Mouse (Mus musculus): ENCODE data around the gene Rcor3.
A peak's percentile ranks its signal among the peaks of the same experiment; 100 is the strongest.

The Rcor3 gene

DNA sequence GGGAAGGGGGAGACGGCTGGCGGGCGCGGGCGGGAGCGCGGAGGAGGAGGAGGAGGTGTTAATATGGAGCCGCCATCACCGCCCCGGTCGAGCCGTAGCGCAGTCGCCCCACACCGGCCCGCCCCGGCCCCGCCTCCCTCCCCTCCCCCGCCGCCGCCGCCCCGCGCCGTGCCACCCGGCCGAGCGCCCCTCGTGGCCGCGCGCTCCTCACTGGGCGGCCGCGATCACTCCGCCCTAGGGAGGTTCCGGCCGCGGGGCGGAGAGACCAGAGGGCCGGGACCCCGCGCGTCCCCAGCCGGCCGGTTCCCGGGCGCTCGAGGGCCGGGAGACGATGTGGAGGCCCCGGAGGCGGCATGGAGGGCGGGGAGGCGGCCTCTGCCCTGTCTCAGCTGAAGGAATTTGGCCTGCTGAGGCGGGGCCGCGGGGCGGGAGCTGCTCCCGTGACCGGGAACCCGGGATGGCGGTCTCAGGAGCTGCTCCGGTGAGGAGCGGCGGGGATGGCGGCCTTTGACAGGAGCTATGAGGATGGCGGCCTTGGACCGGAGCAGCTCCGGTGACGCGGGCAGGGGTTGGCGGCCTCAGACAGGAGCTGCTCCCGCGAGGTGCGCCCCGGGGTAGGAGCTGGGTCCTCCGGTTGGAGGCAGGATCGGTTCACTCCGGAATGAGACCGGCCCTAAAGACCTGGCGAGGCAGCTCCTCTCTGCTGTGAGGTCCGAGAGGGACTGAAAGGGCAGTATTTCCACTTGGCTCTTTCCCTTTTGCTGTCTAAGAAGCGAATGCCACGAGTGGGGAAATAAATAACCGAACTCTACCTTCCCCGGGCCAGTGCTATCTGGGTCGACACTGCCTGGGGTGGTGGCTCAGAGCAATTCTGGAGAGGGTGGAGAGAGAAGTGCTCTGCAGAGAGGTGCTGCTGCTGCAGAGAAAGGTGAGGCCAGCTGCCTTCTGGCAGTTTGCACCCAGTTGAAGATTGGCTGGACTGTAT lies at the start of gene Rcor3:
Rcor3 (minus strand) TSS at position 137 of the 985 bp plus-strand sequence.
- no peak for DNase-seq (ENCODE audit: extremely low read depth, low read depth, low spot score)

DNA sequence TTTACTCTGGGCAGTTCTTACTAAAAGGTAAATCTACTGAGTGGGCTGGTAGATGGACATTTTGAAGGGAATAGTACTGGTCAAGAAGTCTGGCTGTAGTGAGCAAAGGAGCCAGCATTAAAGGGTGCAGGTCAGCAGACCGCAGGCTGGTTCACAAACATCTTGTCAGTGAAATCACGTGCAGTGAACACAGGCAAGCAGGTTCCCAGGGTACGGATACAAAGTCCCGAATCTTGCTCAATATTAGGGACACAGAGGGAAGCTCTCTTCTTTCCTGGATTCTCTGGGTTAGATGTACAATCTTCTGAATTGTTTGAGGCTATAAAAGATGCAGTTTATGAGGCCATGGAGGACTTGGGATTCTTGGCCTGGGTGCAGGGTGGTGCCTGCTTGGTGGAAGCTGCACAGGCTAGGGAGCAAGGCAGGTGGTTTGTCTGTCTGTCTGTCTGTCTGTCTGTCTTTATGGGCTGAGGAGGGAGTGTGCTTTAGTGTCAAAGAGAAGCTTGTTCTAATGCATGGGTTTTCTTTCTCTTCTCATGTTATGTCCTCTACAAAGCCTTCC lies 43.9 kb upstream of the Rcor3 start:
- DNase-seq (ENCODE audit: extremely low read depth, low read depth, low spot score): no peak

DNA sequence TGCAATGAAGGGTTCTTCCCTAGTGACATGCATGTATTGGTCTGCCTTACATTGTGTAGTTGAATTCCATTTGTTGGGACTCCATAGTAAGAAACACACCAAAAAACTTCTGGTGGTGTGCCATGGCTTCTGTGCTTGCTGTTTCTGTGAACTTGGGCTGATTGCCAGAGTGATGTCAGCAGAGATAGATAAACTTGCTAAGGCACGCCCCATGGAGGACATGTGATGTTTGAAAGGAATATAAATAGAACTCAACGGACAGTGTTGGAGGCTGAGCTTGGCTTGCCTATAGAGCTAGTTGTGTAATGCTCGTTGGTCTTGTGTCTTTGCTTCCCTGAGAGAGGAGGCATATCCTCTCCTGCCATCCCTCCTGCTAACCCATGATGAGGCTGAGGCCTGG lies 42.0 kb upstream of the Rcor3 start:
- no peak for DNase-seq (ENCODE audit: extremely low read depth, low read depth, low spot score)

DNA sequence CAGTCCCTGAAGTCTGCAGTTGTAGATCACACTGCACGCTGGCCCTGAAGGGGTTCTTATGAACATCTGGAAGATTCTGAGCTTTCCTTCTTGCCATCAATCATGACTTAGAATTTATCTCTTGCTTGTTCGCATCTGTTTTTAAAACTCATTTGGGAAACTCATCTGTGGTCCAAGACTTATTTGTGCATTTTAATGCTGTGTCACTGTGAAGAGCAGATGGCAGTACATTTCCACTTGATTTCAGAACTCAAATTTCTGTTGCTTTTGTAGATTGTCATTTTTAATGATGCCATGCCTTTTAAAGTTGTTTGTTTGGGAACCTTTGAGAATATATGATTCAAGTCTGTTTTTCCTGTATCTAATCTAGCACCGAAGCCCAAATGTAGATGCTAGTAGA lies 33.6 kb upstream of the Rcor3 start:
- DNase-seq (ENCODE audit: extremely low read depth, low read depth, low spot score): no peak

DNA sequence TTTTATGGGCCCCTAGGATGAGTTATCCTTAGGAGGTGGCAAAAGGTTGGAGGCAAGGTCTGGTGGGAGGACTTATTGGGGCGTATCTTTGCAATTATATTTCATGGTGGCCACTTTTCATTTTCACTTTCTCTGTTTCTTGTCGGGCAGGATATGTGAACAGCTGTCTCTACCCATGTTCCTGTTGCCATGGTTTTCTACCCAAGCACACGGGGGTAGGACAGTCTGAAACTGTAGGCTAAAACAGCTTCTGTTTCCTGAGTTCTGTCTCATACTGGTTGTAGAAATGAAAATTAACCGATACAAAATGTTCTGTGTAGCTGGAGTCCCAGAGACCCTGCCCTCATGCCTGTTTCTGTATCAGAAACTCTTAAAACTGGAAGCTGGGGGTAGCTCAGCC lies 13.3 kb upstream of the Rcor3 start:
- no peak for DNase-seq (ENCODE audit: extremely low read depth, low read depth, low spot score)

DNA sequence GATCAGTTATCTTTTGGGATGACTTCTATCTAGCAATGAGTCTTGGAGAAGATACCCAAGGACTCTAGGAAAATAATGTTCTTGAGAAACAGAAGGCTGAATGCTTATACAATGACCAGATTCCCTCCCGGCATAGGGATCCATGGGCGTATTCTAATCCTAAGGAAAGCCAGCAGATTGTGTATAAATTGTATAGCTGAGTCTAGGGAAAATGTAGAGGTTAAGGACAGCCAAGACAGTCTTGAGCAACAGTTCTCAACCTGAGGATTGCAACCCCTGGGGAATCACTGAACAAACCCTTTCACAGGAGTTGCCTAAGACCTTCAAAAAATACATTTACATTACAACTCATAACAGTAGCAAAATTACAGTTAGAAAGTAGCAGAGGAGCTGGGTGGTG lies 2.5 kb upstream of the Rcor3 start:
- DNase-seq (ENCODE audit: extremely low read depth, low read depth, low spot score): peak; percentile 68

DNA sequence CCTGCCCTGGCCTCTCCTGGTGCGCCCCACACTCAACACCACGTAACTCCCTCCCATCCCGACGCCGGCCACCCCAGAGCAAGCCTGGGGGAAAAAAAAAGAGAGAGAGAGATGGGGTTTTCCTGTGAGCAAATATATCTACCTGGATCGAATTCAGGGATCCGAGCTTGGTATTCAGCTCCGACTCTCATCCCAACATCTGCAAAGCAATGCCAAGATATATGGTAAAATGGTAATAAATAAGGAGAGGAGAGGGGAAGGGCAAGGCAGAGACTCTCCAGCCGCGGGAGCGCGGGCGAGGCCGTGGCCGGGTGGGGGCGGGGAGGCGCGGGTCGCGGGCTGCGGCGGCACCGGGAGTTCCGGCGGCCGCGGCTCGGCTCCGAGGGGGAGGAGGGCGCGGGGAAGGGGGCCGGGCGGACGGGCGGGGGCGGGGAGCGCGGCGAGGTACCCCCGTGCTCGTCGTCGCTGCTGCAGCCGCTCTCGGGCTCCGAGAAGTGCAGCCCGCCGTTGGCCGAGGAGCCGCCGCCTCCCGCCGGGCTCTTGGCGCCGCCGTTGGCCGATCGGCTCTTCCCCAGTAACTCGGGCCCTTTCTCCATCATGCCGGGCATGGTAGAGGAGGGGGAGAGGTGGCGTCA lies 454 bp downstream of the Rcor3 start:
- DNase-seq (ENCODE audit: extremely low read depth, low read depth, low spot score): no peak

DNA sequence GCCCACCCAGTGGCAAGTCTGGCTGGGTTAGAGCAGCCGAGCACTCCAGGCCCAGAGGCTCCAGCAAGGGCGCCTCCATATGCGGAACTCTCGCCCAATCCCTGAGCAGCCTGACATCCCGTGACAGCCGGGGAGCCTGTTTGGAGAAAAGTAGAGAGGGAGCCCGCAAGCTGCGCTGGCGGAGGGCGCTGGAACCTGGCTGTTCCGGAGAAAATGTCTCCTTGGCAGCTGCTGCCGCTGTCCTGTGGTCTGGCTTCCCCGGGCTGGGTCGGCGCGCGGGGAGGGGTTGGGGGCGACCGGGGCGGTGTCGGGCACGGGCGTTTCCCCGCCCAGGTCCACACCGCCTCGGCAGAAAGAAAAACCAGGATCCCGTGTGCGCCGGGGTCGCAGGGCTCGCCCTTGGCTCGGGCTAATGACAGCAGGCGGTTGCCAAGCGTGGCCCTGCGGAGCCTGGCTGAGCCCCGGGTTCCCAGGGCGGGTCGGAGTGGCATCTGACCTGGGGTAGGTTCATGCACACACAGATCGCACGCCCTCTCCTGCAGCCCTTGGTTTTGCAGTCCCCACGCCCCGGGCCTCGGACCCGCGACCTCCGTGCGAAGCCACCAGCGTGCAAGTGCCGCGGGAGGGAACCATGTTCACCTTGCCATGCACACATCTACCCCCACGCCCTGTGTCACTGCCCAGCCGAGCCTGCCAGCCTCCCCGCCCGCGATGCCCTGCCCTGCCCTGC lies 1.1 kb downstream of the Rcor3 start:
- DNase-seq (ENCODE audit: extremely low read depth, low read depth, low spot score): no peak

DNA sequence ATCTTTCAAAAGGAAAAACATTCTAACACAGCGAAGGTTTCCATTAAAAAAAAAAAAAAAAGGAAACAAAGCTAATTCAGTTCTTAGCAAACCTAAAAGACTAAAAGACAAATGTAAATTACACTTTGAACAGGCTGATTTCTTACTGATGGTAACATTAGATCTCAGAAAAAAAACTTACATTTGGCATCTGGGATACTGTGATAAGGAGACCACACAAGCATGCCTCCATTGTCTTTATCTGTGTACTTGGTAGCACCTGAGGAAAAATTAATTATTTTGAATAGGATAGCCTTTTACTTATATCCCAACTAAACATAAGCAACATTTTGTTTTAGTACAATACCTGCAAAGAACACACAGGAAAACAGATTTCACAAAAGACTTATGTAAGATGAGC lies 7.7 kb downstream of the Rcor3 start:
- DNase-seq (ENCODE audit: extremely low read depth, low read depth, low spot score): no peak

DNA sequence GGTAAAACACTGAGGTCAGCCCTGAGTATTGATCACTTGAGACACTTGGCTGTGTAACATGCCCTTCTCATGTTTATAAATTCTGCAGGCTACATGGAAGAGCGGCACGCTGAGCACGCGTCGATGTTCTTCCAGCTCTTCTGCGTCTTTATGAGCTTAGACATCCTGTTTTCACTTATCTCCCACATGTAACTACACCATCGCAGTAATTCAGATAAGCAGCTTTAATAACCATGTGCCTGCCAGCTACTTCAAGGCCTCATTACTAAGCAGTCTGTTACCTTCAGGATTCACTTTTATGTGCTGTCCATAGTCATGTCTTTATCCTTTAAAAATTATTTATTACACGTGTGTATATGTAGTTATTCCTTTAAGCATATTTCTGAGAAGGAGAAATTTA lies 9.5 kb downstream of the Rcor3 start:
- DNase-seq (ENCODE audit: extremely low read depth, low read depth, low spot score): no peak

DNA sequence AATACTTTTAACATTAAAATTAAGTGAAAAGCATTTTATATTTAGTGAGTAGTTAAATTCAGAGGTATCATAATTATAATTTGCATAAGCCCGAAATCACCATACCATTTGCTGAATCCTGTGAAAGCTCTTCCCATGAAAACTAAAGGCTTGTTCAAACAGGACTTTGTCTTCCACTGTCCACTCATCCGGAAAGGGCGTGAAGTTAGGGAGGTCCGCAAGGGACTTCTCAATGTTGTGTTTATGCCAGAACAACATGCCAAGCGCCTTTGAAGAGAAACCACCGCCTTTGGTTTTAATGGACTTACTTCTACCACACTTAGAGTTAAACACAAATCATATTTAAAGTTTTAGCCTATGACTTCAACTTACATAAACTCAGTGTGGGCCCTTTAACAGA lies 12.1 kb downstream of the Rcor3 start:
- no peak for DNase-seq (ENCODE audit: extremely low read depth, low read depth, low spot score)

DNA sequence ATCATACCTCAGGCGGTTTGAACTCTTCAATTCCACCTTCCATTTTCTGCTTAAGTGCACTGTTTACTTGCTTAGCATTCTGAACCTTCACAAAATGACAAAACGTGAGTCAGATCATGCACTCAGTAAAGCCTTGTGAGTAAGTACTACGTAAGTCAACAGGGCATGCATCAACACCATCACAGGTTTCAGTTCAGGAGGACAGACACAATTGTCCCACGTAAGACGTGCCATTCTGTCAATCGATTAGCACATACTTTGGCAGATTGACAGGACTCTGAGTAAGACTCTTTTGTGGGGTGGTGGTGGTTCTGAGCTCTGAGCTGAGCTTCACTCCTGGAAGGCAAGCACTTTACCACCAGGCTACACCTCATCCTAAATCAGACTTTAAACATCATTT lies 21.6 kb downstream of the Rcor3 start:
- no peak for DNase-seq (ENCODE audit: extremely low read depth, low read depth, low spot score)

DNA sequence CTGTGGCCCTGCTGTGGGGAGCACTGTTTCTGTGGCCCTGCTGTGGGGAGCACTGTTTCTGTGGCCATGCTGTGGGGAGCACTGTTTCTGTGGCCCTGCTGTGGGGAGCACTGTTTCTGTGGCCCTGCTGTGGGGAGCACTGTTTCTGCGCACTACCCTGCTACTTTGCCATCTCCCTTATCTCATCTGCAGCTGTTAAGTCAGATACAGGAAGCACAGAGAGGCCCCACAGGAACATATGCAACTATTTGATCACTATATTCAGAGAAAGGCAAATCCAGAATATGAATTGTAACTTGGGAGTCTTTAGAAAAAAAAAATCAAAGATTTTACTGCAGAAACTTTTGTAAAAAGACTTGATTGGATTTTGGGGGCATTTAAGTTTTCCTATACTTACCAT lies 22.5 kb downstream of the Rcor3 start:
- no peak for DNase-seq (ENCODE audit: extremely low read depth, low read depth, low spot score)

DNA sequence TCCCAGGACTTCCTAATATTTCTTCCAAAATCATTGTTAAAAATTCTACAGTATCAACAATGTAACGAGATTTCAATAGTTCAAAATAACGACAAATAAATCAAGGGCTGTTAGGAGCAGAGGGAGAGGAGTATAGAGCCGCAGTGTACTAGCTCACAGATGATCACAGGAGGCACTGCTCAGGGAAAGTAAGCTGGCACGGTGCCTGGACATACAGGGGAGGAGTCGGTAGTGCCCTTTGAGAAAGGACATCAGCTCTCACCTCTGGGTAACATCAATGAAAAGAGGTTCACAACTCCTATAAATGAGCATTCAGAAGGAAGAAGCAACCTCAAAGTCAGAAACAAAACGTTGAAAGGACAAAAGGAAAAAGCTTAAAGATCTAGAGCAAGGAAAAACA lies 28.7 kb downstream of the Rcor3 start:
- DNase-seq (ENCODE audit: extremely low read depth, low read depth, low spot score): no peak

DNA sequence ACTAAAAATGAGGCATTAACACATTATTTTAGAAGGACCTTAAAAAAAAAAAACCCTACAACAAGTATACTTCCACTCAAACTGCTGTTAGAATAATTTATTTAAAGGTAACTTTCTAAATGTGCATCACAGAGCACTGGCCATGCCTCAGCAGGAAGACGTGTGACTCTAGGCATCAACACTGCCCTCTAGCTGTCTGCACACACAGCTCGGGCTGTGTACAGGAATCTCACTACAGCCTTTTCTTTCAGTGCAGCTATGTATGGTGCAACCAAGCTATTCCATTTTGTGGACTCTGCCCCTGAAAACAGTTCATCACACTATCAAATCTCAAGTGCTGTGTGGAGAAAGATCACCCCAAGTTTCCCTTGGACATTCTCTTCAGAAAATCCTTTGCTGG lies 30.5 kb downstream of the Rcor3 start:
- DNase-seq (ENCODE audit: extremely low read depth, low read depth, low spot score): no peak

DNA sequence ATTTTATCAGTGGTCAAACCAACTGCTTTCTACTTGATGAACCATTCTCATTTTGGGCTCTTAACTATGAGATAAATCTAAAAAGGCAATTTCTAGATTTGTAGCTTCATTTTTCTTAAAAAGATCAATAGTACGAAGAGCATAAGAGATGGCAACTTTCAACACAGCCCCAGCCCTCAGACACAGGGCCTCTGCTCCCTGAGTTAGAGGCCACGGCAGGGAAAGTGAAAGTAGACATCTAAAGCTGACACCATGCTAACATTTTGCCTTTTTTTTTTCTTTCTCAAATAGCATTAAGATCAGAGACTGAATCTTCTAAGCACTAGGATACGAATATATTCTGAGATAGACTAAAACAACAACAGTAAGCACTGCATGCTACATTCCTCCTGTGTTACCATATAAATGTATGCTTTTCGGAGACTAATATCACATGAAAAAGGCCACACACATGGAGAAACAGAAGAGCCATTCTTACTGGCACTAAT lies 31.9 kb downstream of the Rcor3 start:
- no peak for DNase-seq (ENCODE audit: extremely low read depth, low read depth, low spot score)

DNA sequence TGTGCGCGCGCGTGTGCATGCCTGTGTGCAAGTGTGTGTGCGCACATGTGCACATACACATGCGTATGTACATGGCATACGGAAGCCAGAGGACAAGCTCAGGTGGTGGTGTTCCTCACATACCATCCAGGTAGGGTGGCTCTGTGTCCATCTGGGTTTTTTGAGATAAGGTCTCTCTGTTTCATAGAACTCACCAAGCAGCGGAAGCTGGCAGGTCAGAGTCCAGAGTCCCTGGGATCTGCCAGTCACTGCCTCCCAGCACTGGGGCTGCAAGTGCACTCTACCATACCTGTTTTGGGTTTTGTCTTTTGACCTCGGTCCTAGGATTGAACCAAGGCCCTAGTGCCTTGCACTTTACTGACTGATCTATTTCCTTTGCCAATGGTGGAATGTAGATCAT lies 33.8 kb downstream of the Rcor3 start:
- DNase-seq (ENCODE audit: extremely low read depth, low read depth, low spot score): no peak

DNA sequence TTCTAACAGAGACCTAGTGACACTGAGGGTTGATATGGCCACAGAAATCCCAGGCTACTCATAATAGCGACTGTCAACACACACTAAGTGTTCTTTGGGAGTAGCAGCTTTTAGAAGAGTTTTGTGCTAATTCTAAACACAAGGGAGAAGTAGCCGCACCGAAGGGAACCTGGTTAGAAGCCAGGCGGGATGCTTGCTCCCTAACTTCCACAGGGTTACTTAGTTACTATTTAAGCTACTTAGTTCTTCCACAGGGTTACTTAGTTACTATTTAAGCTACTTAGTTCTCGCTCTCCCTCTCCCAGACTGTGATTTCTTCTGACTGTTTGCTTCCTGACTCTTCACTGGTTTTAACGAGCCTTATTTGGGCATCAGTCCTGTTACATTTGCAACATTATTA lies 34.7 kb downstream of the Rcor3 start:
- no peak for DNase-seq (ENCODE audit: extremely low read depth, low read depth, low spot score)

DNA sequence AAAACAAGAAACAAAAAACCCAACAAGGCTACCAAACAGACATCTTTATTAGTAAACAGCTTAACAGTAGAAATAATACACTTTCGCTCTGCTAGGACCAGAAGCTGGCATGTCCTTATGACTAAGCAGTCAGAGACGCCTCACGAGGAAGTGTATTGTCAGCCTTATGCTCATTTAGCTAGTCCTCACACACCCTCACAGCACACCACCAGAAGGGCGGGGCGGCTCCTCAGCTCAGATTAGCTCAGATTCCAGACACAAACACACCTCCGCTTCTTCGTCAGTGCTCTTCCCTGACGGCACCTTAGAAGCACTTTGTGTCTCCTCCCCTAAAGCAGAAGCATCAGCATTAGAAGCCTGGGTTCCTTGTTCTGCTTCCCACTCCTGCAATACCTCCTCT lies 36.5 kb downstream of the Rcor3 start:
- DNase-seq (ENCODE audit: extremely low read depth, low read depth, low spot score): no peak

DNA sequence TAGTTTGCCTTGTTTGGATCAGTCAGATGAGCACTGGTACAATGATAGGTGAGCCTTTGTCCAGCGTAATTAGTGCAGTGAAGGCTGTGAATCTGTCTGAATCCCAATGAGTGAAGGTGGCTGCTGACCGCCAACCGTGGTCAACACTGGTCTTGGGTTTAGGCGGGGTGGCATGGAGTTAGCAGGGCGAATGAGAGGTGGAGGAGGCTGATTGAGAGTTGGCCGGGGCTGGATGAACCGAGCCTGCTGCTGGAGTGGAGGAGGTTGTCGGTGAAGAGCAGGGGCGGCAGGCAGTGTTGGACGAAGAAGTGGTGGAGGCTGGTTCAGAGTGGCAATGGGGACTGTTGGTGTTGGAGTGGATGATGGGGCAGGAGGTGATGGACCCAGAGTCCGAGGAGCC lies 37.1 kb downstream of the Rcor3 start:
- no peak for DNase-seq (ENCODE audit: extremely low read depth, low read depth, low spot score)

DNA sequence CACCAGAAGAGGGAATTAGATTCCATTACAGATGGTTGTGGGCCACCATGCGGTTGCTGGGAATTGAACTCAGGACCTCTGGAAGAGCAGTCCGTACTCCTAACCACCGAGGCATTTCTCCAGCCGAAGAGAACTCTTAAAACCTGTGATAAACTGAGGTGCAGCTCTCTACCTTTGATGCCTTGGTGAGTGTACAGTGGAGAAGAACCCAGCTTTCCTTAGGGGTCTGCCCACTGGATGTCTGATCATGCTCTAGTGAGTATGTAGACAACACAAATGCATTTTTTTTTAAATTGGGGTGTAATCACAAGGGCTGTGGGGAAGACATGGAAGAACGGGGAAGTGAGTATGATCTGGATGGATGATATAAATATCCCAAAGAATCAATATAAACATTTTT lies 42.2 kb downstream of the Rcor3 start:
- no peak for DNase-seq (ENCODE audit: extremely low read depth, low read depth, low spot score)
